Mouse (Mus musculus) megakaryocyte, embryonic 14.5 days (primary cell): ENCODE data around the gene Tsc22d3. TPM values are rescaled to one million over a fixed set of nuclear protein-coding genes. Genes with fewer than 3 reads are reported as not detected.

Experiments used
- H3K27me3 ChIP-seq: replicated peaks from 2 replicates; pipeline ENCODE3; 2012; ENCODE audit warnings: inconsistent platforms
- H3K36me3 ChIP-seq: replicated peaks from 2 replicates; pipeline ENCODE3; 2012; ENCODE audit warnings: low read length, inconsistent platforms, mixed read lengths
- H3K4me1 ChIP-seq: 2 replicates; pipeline ENCODE4 v1.6.1; 2012; ENCODE audit warnings: inconsistent platforms
- H3K4me3 ChIP-seq: replicated peaks from 2 replicates; pipeline ENCODE3; 2012; ENCODE audit warnings: moderate library complexity, mild to moderate bottlenecking, inconsistent platforms
- H3K9me3 ChIP-seq: 2 replicates; pipeline ENCODE4 v1.6.1; 2012; ENCODE audit warnings: inconsistent platforms
- FLI1 ChIP-seq: IDR thresholded peaks from 2 replicates; pipeline ENCODE4 v1.6.1; 2012; ENCODE audit warnings: low read length, inconsistent platforms, mixed read lengths
- GATA1 ChIP-seq: IDR thresholded peaks from 3 replicates; pipeline ENCODE4 v1.6.1; 2012; ENCODE audit warnings: mixed read lengths, low read length, inconsistent platforms, borderline replicate concordance
- polyA plus RNA-seq: library from polyadenylated mRNA; stranded (reverse); fragments of >175 nt; gene quantifications from 2 replicates; pipeline ENCODE4 v1.2.3, GENCODE M21; 2012; ENCODE audit warnings: low replicate concordance; ENCODE audit not compliant: insufficient read depth

The Tsc22d3 gene
- polyA plus RNA-seq, 1 experiment = 59.7 TPM

- H3K4me1 ChIP-seq = peaks cover 64% of the 10 kb centered on the region
- H3K27me3 ChIP-seq = peaks cover 11% of the 10 kb centered on the region
- no peaks in the 10 kb centered on the region for H3K9me3 ChIP-seq
- no peak for TF ChIP-seq GATA1
- TF ChIP-seq FLI1 = no peak
- no peak overlapping the region for H3K4me3 ChIP-seq
- peaks cover 33% of the 10 kb centered on the region for H3K36me3 ChIP-seq
These were observed 32.6 kb downstream of the Tsc22d3 start for GRCm38 (mm10) chrX:140567711-140568407.

GRCm38 (mm10) chrX:140565759-140566158 lies 34.7 kb downstream of the Tsc22d3 start:
- no peaks in the 10 kb centered on the region for H3K9me3 ChIP-seq
- peaks cover 11% of the 10 kb centered on the region for H3K27me3 ChIP-seq
- TF ChIP-seq FLI1 (no peak), GATA1 (no peak)

GRCm38 (mm10) chrX:140565212-140565611 lies 35.2 kb downstream of the Tsc22d3 start:
- TF ChIP-seq GATA1 = no peak
- no peak for TF ChIP-seq FLI1
- no peaks in the 10 kb centered on the region for H3K9me3 ChIP-seq
- peaks cover 54% of the 10 kb centered on the region for H3K4me1 ChIP-seq
- peaks cover 25% of the 10 kb centered on the region for H3K36me3 ChIP-seq
- H3K27me3 ChIP-seq = peaks cover 11% of the 10 kb centered on the region
- H3K4me3 ChIP-seq = peak overlapping the region; percentile 33

More at GRCm38 (mm10) chrX:140565759-140566158, 34.7 kb downstream of the Tsc22d3 start:
- Histone ChIP-seq H3K36me3 (peaks cover 29% of the 10 kb centered on the region), H3K4me1 (peaks cover 59% of the 10 kb centered on the region), H3K4me3 (no peak overlapping the region)

GRCm38 (mm10) chrX:140564777-140565176 lies 35.7 kb downstream of the Tsc22d3 start:
- TF ChIP-seq GATA1 (no peak), FLI1 (no peak)
- no peaks in the 10 kb centered on the region for H3K9me3 ChIP-seq

GRCm38 (mm10) chrX:140558176-140558844 lies 42.1 kb downstream of the Tsc22d3 start:
- peaks cover 19% of the 10 kb centered on the region for H3K36me3 ChIP-seq
- H3K27me3 ChIP-seq = peaks cover 8% of the 10 kb centered on the region
- H3K4me3 ChIP-seq = no peak overlapping the region
- no peak for TF ChIP-seq FLI1
- no peak for TF ChIP-seq GATA1
- no peaks in the 10 kb centered on the region for H3K9me3 ChIP-seq
- no peaks in the 10 kb centered on the region for H3K4me1 ChIP-seq

More at GRCm38 (mm10) chrX:140564777-140565176, 35.7 kb downstream of the Tsc22d3 start:
- Histone ChIP-seq H3K4me3 (no peak overlapping the region), H3K4me1 (peaks cover 51% of the 10 kb centered on the region), H3K36me3 (peaks cover 27% of the 10 kb centered on the region), H3K27me3 (peaks cover 11% of the 10 kb centered on the region)

GRCm38 (mm10) chrX:140555965-140556364 lies 44.5 kb downstream of the Tsc22d3 start:
- TF ChIP-seq FLI1 (no peak), GATA1 (no peak)

GRCm38 (mm10) chrX:140555423-140555822 lies 45.0 kb downstream of the Tsc22d3 start:
- Histone ChIP-seq H3K4me3 (no peak overlapping the region), H3K27me3 (peaks cover 8% of the 10 kb centered on the region), H3K4me1 (peaks cover 20% of the 10 kb centered on the region), H3K9me3 (no peaks in the 10 kb centered on the region), H3K36me3 (peaks cover 19% of the 10 kb centered on the region)
- no peak for TF ChIP-seq FLI1

More at GRCm38 (mm10) chrX:140555965-140556364, 44.5 kb downstream of the Tsc22d3 start:
- no peak overlapping the region for H3K4me3 ChIP-seq
- H3K27me3 ChIP-seq = peaks cover 8% of the 10 kb centered on the region
- H3K9me3 ChIP-seq = no peaks in the 10 kb centered on the region
- H3K36me3 ChIP-seq = peaks cover 19% of the 10 kb centered on the region
- peaks cover 16% of the 10 kb centered on the region for H3K4me1 ChIP-seq

- Histone ChIP-seq H3K4me3 (no peak overlapping the region), H3K9me3 (no peaks in the 10 kb centered on the region), H3K36me3 (no peaks in the 10 kb centered on the region), H3K4me1 (peaks cover 69% of the 10 kb centered on the region), H3K27me3 (no peaks in the 10 kb centered on the region)
- TF ChIP-seq GATA1 = no peak
- no peak for TF ChIP-seq FLI1
These were observed 52.6 kb downstream of the Tsc22d3 start for GRCm38 (mm10) chrX:140547660-140548419.

- peaks cover 7% of the 10 kb centered on the region for H3K27me3 ChIP-seq
- TF ChIP-seq GATA1 (no peak), FLI1 (no peak)
- H3K9me3 ChIP-seq = no peaks in the 10 kb centered on the region
- H3K36me3 ChIP-seq = peaks cover 23% of the 10 kb centered on the region
- H3K4me3 ChIP-seq = no peak overlapping the region
- peaks cover 60% of the 10 kb centered on the region for H3K4me1 ChIP-seq
These were observed 55.7 kb downstream of the Tsc22d3 start for GRCm38 (mm10) chrX:140544737-140545136.
